Mouse (Mus musculus): Measurements from ENCODE around the gene Entr1. TPM values are rescaled to one million over a fixed set of nuclear protein-coding genes. Genes with fewer than 3 reads are reported as not detected.
"Not testable (repeated sequence)": the region's sequence is repeated elsewhere in the genome, so short reads cannot be mapped to it uniquely, and the experiment has no call there.

The Entr1 gene
- polyA plus RNA-seq, 1 experiment from 2014 or later = 170 TPM

DNA sequence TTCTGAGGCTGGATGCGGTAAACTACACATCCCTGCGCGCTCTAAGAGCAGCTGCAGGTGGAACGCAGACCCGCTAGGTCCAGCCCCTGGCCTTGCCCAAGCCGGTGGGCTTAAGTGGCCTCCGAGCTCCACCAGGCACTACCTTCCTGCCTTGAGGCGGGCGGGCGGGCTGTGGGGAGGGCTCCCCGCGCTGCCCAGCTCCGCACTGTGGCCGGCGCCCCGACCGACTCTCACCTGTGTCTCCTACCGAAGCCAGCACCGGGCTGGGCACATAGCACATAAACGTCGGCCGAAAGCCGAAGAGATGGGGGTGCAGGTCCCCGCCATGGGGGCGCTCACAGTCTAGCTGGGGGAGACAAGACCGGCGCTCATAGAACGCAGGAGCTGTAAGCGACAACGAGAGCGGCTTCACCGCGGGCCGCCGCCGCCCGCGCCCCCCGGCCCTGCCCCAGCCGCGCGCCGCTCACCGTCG lies 398 bp downstream of the Entr1 start:
- H3K9ac ChIP-seq (replicated peaks) = peak overlapping the region; percentile 90
- peak overlapping the region; percentile 76 for H3K27ac ChIP-seq
- H3K4me3 ChIP-seq (replicated peaks) = peak overlapping the region; percentile 94
- peaks cover 76% of the 10 kb centered on the region for H3K36me3 ChIP-seq
- 1% methylated on average over 36 of the region's 45 CpGs for WGBS
- H3K4me2 ChIP-seq = peak overlapping the region; percentile 97
- no peaks in the 10 kb centered on the region for H3K27me3 ChIP-seq
- H3K9me3 ChIP-seq = no peaks in the 10 kb centered on the region
- peaks cover 19% of the 10 kb centered on the region for H3K4me1 ChIP-seq (replicated peaks)
- ATAC-seq (ENCODE audit: insufficient number of reproducible peaks, insufficient read depth, low FRiP score, low TSS enrichment, low read depth) = peak; percentile 67

- H3K27ac ChIP-seq = no peak overlapping the region
- WGBS = 87% methylated on average over 3 of the region's 3 CpGs
- H3K9ac ChIP-seq (replicated peaks) = no peak overlapping the region
- H3K4me3 ChIP-seq (replicated peaks) = peak overlapping the region; percentile 94; the same call in 1 of the 2 replicates
- peaks cover 19% of the 10 kb centered on the region for H3K4me1 ChIP-seq (replicated peaks)
- no peak for ATAC-seq (ENCODE audit: insufficient number of reproducible peaks, insufficient read depth, low FRiP score, low TSS enrichment, low read depth)
- peak overlapping the region; percentile 97 for H3K4me2 ChIP-seq
- no peaks in the 10 kb centered on the region for H3K27me3 ChIP-seq
- peaks cover 76% of the 10 kb centered on the region for H3K36me3 ChIP-seq
- H3K9me3 ChIP-seq = no peaks in the 10 kb centered on the region
These were observed 1.4 kb downstream of the Entr1 start for GRCm38 (mm10) chr2:26387713-26388112.

GRCm38 (mm10) chr2:26380871-26381270 lies 8.2 kb downstream of the Entr1 start:
- Histone ChIP-seq H3K36me3 (peaks cover 70% of the 10 kb centered on the region), H3K27ac (peak overlapping the region; percentile 53; the same call in 1 of the 2 replicates), H3K4me3 (replicated peaks) (peak overlapping the region; percentile 87), H3K4me2 (peak overlapping the region; percentile 93), H3K9ac (replicated peaks) (peak overlapping the region; percentile 80; the same call in 1 of the 2 replicates)
- not testable (repeated sequence) for H3K4me1 ChIP-seq (replicated peaks); H3K9me3 ChIP-seq; ATAC-seq (ENCODE audit: insufficient number of reproducible peaks, insufficient read depth, low FRiP score, low TSS enrichment, low read depth); H3K27me3 ChIP-seq
- 28% methylated on average over 6 of the region's 6 CpGs for WGBS

DNA sequence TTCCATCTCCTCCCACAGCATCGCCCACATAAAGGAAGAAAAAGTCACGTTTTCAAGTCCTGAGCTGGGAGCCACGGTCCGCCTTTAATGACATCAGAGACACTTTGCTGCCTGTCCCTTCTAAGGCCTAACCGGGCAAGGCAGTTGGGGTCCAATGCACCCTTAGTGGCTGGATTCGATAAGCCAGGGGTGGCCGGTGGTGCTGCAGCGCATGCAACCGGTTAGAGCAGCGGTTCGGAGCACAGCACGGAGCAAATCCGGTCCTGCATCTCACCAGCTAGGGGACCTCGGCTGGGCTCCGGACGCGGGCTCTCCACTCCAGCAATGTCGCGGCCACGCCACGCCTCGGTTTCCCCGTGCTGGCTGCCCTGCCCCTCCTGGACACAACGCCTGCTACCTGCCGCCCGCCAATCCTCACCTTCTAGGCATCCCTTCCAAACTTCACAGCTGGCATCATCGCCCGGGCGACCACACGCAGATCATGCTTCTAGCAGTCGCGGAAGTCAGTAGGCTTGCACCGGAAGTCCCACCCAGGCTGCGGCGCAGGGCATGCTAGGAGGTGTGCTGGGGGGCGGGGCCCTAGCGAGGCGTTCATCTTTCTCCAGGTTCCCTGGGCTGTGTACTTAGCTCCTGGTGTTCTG lies 8.9 kb downstream of the Entr1 start, which contains the start of gene Snapc4:
TSS of gene Snapc4 (minus strand) at position 523 of the 641 bp plus-strand sequence.
- ATAC-seq (ENCODE audit: insufficient number of reproducible peaks, insufficient read depth, low FRiP score, low TSS enrichment, low read depth) = peak; percentile 97
- Histone ChIP-seq H3K9ac (replicated peaks) (peak within 1 kb of the TSS; percentile 80), H3K4me2 (peak within 1 kb of the TSS; percentile 93), H3K4me3 (replicated peaks) (peak within 1 kb of the TSS; percentile 87), H3K27me3 (no peaks in the 10 kb centered on the region), H3K9me3 (no peaks in the 10 kb centered on the region), H3K27ac (peak within 1 kb of the TSS; percentile 53; the same call in 1 of the 2 replicates), H3K4me1 (replicated peaks) (peaks cover 5% of the 10 kb centered on the region), H3K36me3 (peaks cover 70% of the 10 kb centered on the region)
- under 1% methylated on average over 38 of the region's 38 CpGs for WGBS

DNA sequence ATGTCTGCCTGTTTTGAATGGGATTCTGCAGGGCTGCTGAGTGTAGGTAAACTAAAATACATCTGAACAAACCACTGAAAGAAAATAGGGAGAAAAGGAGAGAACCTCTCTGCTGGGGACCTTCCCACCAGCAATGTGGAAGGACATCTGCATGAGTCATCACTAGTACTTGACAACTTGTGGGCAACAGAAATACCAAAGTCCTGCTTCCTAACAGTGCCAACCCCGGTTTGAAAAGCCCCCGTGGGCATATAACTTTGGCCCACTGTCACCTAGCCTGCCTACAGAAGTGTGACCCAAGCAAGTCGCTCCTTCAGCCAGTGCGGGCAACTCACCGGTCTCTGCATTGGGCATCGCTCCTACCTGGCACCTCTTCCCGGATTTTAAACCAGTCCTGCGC lies 16.7 kb downstream of the Entr1 start:
- Histone ChIP-seq H3K9ac (replicated peaks) (no peak overlapping the region), H3K36me3 (peaks cover 99% of the 10 kb centered on the region), H3K27me3 (no peaks in the 10 kb centered on the region), H3K27ac (no peak overlapping the region), H3K9me3 (no peaks in the 10 kb centered on the region), H3K4me2 (no peak overlapping the region), H3K4me1 (replicated peaks) (no peaks in the 10 kb centered on the region), H3K4me3 (replicated peaks) (no peak overlapping the region)
- 95% methylated on average over 8 of the region's 8 CpGs for WGBS
- no peak for ATAC-seq (ENCODE audit: insufficient number of reproducible peaks, insufficient read depth, low FRiP score, low TSS enrichment, low read depth)

DNA sequence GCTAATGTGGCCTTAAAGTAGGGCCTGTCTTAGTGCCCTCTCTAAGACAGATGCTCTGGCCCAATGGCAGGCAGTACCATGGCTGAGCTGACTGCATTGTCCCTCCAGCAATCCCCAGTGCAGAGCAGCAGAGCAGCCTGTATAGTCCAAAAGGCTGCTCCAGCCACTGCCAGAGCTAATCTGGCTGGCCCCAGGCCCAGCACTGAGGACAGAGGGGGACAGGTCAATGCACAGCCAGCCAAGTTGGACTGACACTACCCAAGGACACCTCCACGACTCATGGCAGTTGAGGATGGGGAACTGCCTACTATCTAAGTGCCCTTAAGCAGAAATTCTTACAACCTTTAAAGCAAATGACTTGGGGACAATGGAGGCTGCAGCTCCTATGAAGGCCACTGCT lies 20.5 kb downstream of the Entr1 start:
- Histone ChIP-seq H3K4me3 (replicated peaks) (no peak overlapping the region), H3K9ac (replicated peaks) (no peak overlapping the region), H3K27ac (no peak overlapping the region), H3K4me2 (no peak overlapping the region), H3K36me3 (peaks cover 99% of the 10 kb centered on the region), H3K9me3 (no peaks in the 10 kb centered on the region), H3K4me1 (replicated peaks) (no peaks in the 10 kb centered on the region), H3K27me3 (no peaks in the 10 kb centered on the region)
- 80% methylated on average over 1 of the region's 1 CpGs for WGBS
- ATAC-seq (ENCODE audit: insufficient number of reproducible peaks, insufficient read depth, low FRiP score, low TSS enrichment, low read depth) = no peak

GRCm38 (mm10) chr2:26367911-26368310 lies 21.2 kb downstream of the Entr1 start:
- H3K9me3 ChIP-seq = no peaks in the 10 kb centered on the region
- ATAC-seq (ENCODE audit: insufficient number of reproducible peaks, insufficient read depth, low FRiP score, low TSS enrichment, low read depth) = no peak
- no peak overlapping the region for H3K9ac ChIP-seq (replicated peaks)
- WGBS = 93% methylated on average over 6 of the region's 6 CpGs
- no peak overlapping the region for H3K4me2 ChIP-seq
- no peak overlapping the region for H3K4me3 ChIP-seq (replicated peaks)
- H3K27ac ChIP-seq = no peak overlapping the region
- no peaks in the 10 kb centered on the region for H3K4me1 ChIP-seq (replicated peaks)
- peaks cover 98% of the 10 kb centered on the region for H3K36me3 ChIP-seq
- H3K27me3 ChIP-seq = no peaks in the 10 kb centered on the region

GRCm38 (mm10) chr2:26364738-26365465 lies 24.2 kb downstream of the Entr1 start:
- Histone ChIP-seq H3K9me3 (no peaks in the 10 kb centered on the region), H3K27ac (no peak overlapping the region), H3K27me3 (no peaks in the 10 kb centered on the region), H3K9ac (replicated peaks) (no peak overlapping the region), H3K4me2 (no peak overlapping the region), H3K36me3 (peaks cover 76% of the 10 kb centered on the region), H3K4me1 (replicated peaks) (no peaks in the 10 kb centered on the region), H3K4me3 (replicated peaks) (no peak overlapping the region)
- WGBS = 88% methylated on average over 10 of the region's 10 CpGs
- no peak for ATAC-seq (ENCODE audit: insufficient number of reproducible peaks, insufficient read depth, low FRiP score, low TSS enrichment, low read depth)

DNA sequence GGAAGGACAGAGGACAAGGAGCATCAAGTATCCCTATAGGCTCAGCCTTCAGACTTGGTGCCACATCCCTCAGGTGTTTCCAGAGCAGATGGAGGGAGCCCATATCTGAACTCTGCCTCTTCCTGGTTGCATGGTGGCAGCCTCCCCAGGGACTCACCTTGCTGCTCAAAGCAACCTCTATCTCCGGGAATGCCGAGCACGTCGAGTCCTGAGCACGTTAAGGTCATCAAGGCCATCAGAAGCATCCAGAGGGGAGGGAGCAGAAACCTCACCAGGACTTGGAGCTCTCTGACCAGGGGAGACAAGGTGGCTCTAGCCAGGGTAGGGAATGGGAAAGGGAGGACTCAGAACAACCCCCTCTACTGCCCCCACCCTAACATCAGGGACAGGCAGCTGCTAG lies 25.6 kb downstream of the Entr1 start:
- 81% methylated on average over 5 of the region's 5 CpGs for WGBS
- no peak for ATAC-seq (ENCODE audit: insufficient number of reproducible peaks, insufficient read depth, low FRiP score, low TSS enrichment, low read depth)
- Histone ChIP-seq H3K4me2 (no peak overlapping the region), H3K36me3 (peaks cover 61% of the 10 kb centered on the region), H3K9me3 (no peaks in the 10 kb centered on the region), H3K27ac (no peak overlapping the region), H3K27me3 (no peaks in the 10 kb centered on the region), H3K4me3 (replicated peaks) (no peak overlapping the region), H3K4me1 (replicated peaks) (no peaks in the 10 kb centered on the region), H3K9ac (replicated peaks) (no peak overlapping the region)

GRCm38 (mm10) chr2:26362991-26363390 lies 26.1 kb downstream of the Entr1 start:
- Histone ChIP-seq H3K9me3 (no peaks in the 10 kb centered on the region), H3K27me3 (no peaks in the 10 kb centered on the region), H3K4me2 (no peak overlapping the region), H3K27ac (no peak overlapping the region), H3K4me3 (replicated peaks) (no peak overlapping the region), H3K9ac (replicated peaks) (no peak overlapping the region), H3K36me3 (peaks cover 56% of the 10 kb centered on the region), H3K4me1 (replicated peaks) (no peaks in the 10 kb centered on the region)
- 82% methylated on average over 5 of the region's 5 CpGs for WGBS
- ATAC-seq (ENCODE audit: insufficient number of reproducible peaks, insufficient read depth, low FRiP score, low TSS enrichment, low read depth) = no peak

DNA sequence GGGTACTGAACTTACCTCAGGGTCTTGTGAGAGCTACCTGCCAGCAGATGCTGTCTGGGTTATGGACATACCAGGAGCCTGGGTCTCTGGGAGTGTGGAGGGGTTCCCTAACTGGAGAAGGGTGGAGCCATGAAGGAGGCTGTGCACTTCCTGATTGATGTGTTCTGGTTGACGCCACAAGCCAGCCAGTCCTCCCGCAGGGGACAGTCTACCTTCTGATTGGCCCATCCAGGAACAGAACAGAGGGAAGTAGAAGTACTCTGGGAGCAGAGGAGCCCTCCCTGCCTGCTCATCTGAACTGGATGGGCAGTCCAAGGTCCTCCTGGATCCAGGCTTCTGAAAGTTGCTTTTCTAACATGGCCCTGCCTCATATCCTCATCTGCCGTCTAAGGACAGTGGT lies 28.3 kb downstream of the Entr1 start, which contains the start of gene Card9:
TSS of gene Card9 (minus strand) at position 147 of the 400 bp plus-strand sequence.
- WGBS = 53% methylated on average over 3 of the region's 3 CpGs
- Histone ChIP-seq H3K4me1 (replicated peaks) (no peaks in the 10 kb centered on the region), H3K27me3 (no peaks in the 10 kb centered on the region), H3K36me3 (peaks cover 34% of the 10 kb centered on the region), H3K9ac (replicated peaks) (no peak within 1 kb of the TSS), H3K4me2 (no peak within 1 kb of the TSS), H3K9me3 (no peaks in the 10 kb centered on the region), H3K27ac (no peak within 1 kb of the TSS), H3K4me3 (replicated peaks) (no peak within 1 kb of the TSS)
- ATAC-seq (ENCODE audit: insufficient number of reproducible peaks, insufficient read depth, low FRiP score, low TSS enrichment, low read depth) = no peak

Measured in limb, embryonic 12.5 days (tissue).